Mouse (Mus musculus) heart, adult 2 months (tissue): ENCODE measurements at regions not wholly inside any gene's neighbourhood (a gene's known extent, or its start where the extent isn't known, plus 50 kb on each side); places are given as distances from the start of the nearest gene placed in this dataset.

Experiments used
- CTCF ChIP-seq: fragments of 200-600 bp; IDR thresholded peaks from 2 replicates; pipeline ENCODE4 v1.8.1; 2022; ENCODE audit warnings: antibody characterized with exemption, mild to moderate bottlenecking, moderate library complexity
- EP300 ChIP-seq: fragments of 200-500 bp; IDR thresholded peaks from 2 replicates; pipeline ENCODE4 v1.6.1; 2011; ENCODE audit warnings: low read depth, low read length, control low read depth; ENCODE audit not compliant: insufficient read depth
- POLR2A ChIP-seq: fragments of 200-500 bp; IDR thresholded peaks from 2 replicates; pipeline ENCODE4 v1.6.1; 2011; ENCODE audit warnings: mild to moderate bottlenecking, low read depth, low read length, control low read depth; ENCODE audit not compliant: insufficient read depth

DNA sequence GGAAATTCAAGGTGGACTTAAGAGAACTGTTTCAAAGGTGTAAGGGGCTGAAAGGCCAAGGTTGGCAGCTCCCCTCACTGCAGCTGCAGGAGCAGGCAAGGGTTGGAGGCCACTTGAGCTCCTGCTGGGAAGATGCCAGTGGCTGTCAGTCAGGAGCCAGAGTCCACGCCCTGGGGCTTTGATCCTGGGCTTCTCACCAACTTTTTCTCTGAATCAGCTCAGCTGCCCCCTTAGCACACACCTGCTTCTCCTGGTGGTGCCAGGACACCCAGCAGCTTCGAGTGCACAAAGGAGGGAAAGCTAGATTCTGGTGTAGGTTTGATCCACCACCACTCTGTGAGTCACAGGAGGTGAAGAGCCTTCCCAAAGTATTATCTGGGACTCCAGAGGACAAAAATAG, 140.7 kb upstream of the Plxna4 start:
- no peak for TF ChIP-seq POLR2A
- TF ChIP-seq CTCF = no peak
- TF ChIP-seq EP300 = no peak
